Mouse (Mus musculus): ENCODE measurements at regions not wholly inside any gene's neighbourhood (a gene's known extent, or its start where the extent isn't known, plus 50 kb on each side); places are given as distances from the start of the nearest gene placed in this dataset.

DNA sequence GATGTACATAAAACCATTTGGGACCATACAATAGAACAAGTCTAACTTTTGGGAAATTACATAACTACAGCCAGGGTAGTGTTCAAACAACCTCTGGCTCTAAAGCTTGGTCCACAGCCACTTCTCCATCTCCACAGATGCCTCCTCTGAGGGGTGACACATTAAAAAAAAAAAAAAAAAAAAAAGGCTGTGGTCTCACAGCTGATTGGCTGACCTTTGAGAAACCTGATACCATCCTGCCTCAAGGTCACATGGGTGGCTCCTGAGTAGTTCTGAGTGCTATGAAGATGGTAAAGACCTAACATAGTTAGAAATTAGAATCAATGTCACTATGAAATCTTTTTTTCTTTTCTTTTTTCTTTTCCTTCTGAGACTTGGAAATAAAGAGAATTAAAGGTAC is 102.4 kb downstream of the Tmem182 start:
- no peak for DNase-seq (ENCODE audit: low read depth, low spot score)

DNA sequence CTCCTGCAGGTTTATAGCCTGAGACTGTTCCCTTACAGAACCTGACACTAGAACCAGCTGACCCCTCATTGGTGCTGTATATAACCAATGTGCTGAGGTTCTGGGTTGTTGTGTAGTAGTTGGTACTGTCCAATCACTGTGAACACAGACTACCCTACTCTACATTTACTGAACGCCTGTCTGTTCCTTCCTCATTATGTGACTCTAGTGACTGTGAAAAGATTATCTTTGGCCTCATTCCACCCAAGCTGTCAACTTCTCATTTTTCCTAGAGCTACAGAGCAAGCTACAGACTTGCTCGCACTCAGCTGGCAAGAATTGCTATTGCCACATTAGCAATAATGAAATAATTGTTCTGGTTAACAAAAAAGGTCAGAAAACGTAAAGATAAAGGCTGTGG is 108.2 kb downstream of the Tmem182 start:
- no peak for DNase-seq (ENCODE audit: low read depth, low spot score)

DNA sequence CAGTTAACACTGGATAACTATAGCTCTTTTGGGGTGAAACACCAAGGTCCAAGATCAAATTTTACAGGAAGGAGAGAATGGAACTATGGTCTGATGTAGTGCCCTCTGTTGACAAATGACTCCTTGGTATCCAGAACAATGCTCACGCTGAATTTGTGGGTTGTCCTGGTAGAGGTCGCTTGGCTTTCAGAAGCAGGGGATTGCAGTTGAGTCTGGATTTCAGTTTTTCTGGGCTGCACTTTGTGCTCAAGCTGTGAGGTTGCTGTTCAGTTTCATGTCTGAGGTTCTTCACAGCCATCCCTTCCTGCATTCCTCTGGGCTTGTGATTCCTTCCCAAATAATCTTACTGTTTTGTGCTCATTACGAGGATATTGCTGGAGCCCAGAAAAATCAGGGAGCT is 118.9 kb downstream of the Tmem182 start:
- no peak for DNase-seq (ENCODE audit: low read depth, low spot score)

DNA sequence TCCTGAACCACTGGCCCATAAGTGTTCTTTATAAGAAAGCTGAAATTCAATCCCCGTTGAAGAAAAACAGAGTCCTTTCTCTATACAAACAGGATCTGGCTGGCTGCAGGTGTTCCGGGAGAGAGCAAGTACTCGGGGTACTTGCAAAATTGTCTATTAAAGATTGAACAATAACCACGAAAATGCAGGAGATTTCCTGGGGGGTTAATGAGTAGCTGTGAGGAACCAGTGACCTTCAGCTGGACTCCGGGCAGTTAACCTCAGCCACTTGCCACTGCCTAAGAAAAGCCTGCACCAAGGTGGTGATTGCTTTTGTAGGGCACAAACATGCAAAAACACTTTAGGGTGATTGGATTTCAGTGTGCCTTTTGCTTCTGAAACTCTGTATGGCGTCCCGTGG is 119.4 kb downstream of the Tmem182 start:
- DNase-seq (ENCODE audit: low read depth, low spot score), result no peak

DNA sequence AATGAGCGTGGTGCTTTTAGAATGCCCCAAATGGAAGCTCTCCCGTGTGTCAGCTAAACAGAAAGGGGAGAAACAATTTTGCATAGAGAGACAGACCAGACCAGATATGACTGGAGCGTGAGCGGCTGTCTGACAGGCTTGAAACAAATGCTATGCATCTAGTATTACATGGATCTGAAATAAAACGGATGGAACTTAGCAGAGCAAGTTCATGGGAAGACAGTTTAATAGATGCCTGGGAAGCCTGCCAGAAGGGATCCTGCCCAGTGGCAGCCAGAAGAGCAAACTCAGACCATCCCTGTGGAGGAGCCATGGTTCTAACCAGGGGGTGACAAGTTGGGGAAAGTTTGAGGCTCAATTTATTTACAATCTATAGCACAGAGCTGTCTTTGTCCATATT is 126.0 kb downstream of the Tmem182 start:
- no peak for DNase-seq (ENCODE audit: low read depth, low spot score)

DNA sequence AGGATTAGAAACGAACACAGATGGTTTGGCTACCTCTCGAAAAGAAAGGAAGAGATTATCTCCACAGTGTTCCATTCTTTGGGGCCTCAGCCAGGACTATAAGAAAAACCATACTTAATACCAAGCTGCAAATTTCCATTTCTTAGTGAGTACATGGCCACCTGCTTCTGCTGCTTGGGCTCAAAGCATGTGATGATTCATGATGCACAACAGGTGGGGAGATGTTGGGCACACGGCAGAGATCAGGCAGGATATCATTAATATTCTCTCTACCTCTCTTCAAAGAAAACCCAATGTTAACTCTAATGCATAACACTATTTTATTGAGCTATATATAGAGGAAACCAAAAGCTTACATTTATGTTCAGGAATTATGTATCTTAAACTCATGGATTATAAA is 131.3 kb downstream of the Tmem182 start:
- DNase-seq (ENCODE audit: low read depth, low spot score), result no peak

DNA sequence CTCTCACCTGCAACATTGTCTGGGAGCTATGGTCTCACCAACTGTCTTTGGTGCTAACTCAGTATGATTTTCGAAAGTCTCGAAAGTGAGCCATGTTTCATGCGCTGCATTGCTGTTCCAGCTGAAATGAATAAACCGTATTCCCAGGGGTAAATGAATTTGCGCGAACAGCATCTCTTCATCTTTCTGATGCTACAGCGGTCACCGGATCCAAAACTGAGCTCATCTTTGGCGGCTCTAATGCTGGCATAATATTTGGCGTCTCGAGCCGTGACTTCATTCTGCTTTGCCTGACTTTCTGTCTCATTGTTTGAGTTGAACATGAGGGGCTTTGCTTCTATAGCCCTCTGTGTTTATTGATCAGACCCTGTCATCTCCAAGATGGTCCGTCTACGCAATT is 137.3 kb downstream of the Tmem182 start:
- no peak for DNase-seq (ENCODE audit: low read depth, low spot score)

DNA sequence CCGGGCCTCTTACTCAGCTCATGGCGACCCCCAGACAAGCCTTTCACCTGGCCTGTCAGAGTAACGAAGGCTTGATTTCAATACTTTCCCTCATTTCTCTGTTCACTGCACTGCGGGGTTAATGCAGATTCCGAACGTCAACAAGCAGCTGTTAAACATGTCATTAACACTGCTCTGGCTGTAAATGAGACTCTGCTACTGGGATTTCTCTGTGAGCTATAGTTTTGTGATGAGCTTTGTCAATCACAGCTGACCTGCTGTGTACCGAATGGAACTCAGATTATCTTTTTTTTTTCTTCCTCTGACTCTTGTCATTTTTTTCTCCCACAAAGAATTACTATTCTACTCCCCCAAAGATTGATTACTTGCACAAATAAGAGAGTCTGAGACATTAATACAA is 137.8 kb downstream of the Tmem182 start:
- DNase-seq (ENCODE audit: low read depth, low spot score), result no peak

DNA sequence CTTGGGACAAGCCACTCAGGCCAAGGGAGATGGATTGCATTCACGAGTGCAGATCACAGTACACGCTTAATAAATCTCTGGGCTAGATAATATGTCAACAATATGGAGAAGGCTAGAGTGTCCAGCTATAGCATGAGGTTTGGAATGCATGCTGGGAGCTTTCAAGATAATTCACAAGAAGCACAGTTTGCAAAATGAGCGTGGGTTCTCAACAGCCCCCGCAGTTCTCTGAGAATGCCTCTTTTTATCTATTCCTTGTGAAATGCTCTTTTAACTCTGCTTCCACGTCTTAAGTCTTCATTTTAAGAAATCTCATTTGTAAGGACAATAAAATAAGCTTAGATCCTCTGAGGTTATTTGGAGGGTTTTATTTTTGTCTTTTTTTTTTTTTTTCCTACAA is 145.2 kb downstream of the Tmem182 start:
- no peak for DNase-seq (ENCODE audit: low read depth, low spot score)

DNA sequence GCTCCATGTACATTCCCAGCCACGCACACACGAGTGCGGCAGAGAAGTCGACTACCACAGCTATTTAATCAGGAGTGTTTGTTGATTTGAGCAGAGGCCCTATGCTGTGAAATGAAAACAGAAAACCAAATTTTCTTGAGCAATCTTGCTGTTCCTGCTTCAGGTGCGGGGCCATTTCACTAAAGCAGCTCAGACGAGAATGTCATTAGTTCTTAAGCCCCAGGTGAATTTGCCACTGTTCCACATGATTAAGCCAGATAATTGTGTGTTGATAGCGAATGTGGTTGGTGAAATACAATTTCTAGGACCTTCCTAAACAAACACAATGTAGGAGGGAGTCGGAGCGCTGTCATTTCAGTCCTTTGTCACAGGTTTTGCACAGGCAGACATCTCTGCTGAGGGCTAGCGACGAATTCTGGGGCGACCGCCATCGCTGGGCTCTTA is 149.3 kb downstream of the Tmem182 start:
- DNase-seq (ENCODE audit: low read depth, low spot score), result no peak

DNA sequence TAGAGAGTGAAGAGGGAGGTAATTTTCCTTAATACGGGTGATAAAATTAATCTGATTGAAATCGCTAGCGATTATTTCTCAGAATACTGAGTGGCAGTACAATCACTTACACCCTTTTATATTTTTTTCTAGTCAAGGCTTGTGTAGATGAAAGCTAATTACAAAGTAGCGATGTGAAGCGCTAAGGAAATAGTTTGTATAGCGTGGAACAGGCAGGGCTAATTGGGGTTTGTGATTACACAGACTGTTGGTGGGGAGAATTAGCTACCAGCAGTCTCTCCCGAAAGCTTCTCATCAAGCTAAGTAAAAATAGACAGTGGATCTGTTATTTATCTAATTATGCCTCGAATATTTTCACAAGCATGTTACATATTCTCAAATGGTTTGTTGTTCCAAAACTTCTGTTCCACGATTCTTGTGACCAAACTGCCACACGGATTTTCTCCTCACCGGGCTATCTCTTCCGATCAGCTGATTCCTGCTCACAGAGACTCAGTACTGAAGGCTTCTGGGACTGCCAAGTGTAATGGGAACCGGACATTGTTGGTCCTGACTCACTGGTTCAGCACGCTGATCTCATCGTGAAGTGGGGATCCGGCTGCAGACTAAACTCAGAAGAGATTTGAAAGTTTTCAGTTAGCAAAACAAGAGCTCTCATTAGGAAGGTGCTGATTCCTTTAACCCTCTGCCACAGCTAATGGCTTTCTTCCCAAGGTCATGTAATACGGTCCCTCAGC is 162.5 kb downstream of the Tmem182 start:
- DNase-seq (ENCODE audit: low read depth, low spot score), result no peak

DNA sequence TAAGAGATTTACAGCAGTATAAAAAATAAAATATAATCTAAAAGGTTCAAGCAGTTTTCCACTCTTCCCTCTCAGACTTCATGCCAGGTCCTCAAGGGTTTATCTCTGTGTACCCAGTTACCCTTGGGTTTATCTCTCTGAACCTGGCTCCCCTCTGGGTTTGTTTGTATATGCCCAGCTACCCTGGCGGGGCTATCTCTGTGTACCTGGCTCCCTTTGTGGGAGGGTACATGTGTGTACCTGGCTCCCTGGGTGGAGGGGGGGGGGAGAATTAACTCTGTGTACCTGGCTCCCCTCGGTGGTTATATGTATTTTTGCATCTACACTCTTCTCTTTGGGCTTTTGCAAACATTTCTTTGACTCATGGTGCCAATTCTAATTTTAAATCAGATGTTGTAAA is 178.4 kb downstream of the Tmem182 start:
- DNase-seq (ENCODE audit: low read depth, low spot score), result no peak

DNA sequence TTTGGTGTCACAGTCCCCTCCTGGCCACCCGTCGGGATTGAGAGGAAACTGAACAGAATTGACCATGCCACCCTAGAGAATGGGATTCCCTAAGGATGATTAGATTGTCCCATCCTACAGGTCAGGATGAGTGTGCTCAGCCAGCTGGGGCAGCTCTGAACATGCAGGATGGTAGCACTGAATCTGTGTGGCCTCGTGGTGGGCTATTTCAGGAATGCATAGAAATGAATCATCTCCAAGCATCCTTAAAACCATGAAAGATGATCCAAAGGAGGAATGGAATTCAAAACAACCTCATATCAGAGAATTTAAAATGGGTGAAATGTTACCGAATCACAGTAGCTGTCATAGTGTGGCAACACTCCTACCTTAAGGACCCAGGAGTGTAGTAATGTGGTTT is 187.9 kb downstream of the Tmem182 start:
- no peak for DNase-seq (ENCODE audit: low read depth, low spot score)

DNA sequence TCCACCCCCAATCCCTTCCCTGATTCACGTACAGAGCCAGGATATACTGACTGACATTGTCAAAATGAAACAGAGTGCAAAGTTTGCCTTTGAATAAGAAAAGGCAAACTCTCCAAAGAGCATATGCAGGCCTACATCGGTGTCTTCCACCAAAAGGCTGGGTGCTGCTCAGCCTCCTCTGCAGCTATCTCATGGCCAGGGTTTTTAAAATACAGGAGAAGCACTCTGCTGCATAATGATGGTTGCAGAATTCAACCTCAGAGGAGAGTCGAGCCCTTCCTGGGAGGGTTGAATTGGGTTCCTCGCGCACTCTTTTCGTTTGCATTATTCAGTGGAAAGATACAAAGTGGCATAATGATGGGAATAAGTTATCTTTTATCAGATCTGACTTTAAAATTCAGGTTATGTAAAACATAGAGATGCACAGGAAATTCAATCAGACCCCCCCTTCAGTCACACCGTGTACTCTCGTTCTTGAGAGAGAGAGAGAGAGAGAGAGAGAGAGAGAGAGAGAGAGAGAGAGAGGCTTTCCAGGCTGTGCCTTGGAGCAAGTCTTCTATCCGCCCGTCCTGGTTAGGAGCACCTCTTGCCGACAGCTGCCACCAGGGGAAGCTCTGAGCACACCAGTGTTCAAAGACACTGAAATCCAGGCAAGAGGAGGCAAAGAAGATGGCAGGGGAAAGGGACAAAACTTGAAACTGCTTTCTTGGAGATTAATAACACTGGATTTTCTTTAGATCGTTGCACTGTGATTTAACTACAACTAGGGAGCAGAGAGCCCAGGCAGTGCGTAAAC is 196.0 kb downstream of the Tmem182 start:
- peak; percentile 54 for DNase-seq (ENCODE audit: low read depth, low spot score)

DNA sequence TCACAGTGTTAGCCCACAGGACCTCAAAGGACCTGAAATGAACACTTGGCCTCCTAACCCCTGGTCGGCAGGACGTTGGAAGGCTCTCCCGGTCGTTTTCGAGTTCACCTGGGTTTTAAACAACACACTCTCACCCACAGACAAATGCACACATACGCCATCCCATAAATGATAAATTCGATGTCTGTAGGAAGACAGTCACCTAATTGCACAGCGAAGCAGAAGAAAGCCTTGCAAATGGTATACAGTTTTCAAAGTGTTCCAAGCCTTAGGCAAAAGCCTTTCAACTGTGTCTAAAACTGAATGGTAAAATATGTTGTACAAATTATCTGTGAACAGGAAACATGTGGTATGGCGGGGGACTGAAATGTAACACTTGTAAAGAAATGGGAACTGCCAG is 196.6 kb downstream of the Tmem182 start:
- no peak for DNase-seq (ENCODE audit: low read depth, low spot score)

DNA sequence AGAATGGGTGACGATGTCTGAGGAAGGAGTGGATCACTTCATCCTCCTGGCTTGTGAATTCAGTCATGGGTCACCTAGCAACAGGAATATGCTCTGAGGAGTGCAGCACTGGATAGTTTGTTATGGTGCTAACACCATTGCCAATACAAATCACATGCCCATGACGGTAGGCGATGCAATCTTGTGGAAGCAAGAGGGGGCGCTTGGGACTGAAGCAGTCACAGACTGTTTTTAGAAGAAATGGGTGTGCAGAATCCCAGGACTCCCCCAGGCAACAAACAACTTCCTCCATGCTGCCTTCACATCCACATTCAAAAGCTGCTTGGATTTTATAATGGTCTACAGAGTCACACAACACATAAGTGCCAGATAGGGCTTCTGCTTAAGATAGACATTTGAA is 221.5 kb downstream of the Tmem182 start:
- DNase-seq (ENCODE audit: low read depth, low spot score), result no peak

DNA sequence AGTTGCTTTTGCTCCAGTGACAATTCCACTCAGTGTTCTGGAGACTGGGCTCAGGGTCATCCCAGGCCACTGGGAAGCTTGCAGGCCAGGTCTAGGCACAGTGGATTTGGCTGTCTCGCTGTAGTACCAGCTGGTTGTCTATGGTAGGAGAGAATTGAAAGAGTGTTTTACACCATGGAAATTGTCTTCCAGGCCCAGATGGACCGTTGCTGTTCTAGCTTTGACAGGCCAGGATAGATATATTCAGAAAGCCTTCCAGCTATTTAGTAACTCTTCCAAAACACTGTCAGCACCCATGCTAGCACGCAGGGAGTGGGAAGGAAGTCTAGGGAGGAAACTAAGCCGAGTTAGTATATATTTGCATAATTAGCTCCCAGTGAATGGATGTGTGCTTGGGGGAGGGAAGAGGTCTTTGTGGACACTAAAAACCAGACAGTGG is 222.2 kb downstream of the Tmem182 start:
- DNase-seq (ENCODE audit: low read depth, low spot score), result peak; percentile 88

DNA sequence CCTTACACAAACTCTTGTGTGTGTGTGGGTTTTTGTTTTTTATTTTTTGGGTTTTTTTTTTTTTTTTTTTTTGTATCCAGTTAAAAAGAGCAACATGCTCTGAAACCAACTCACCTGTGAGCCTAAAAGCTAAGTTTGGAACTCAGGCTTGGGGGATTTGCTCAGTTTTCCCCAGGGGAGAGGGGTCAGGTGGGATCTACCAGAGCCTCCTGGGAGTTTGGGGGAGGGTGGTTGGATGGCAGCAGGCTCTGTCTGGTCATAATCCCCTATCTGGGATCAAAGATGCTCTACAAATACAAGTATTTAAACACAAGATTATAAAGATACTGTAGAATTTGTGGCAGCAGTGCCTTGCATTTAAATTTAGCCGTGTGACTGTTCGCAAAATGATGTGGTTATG is 222.6 kb downstream of the Tmem182 start:
- DNase-seq (ENCODE audit: low read depth, low spot score), result no peak

DNA sequence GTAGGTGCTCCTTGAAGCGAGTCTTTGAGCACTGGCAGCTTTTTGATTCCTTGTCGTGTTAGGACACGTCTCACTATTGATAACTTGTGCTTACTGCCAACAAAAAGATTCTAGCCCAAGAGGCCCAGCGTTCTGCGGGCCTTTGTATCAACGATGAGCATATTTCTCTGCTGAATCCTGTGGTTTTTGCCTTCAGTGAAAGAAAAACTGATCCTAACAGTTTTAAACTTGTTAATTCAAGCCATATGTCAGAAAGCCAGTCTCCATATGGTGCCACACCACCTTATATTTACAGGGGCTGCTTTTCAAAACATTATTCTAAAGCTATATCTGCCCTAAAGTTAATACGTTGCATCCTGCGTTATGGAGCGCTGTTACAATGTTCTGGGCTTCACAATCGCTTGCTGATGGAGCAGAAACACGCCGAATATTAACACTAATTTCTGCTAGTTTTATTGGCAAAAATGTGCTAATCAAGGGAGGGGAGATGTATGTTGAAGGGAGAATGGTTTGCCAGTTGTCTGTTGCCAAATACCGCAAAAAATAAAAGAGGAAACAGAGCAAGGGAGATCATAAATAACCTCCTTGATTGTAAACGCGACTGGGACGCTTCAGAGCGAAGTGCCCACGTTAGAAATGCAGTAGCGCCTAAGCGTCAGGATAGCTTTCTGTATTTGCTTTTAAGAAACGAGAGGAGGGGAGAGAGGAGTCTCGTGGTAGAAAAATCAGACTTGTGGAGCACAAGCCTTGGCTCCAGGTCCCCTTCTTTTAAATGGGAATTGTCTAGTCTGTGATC is 229.9 kb downstream of the Tmem182 start:
- no peak for DNase-seq (ENCODE audit: low read depth, low spot score)

DNA sequence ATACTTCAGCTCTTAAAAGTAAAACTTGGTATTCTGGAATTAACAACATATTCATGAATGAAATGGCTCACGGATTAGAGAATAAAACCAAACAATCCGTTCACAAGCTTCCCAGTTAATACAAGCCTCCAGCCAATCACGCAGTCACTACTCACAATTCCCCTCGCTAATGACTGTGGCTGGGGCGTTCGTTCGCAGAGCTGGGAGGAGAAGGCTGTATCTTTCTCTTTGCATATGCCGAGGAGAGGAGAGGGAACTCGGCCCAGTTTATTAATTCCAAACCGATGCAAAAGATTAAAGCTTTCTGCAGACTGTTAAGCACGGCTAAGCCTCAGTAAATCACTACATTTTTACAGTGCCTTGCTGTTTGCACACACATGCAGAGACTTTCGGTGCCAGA is 231.5 kb downstream of the Tmem182 start:
- DNase-seq (ENCODE audit: low read depth, low spot score), result no peak

DNA sequence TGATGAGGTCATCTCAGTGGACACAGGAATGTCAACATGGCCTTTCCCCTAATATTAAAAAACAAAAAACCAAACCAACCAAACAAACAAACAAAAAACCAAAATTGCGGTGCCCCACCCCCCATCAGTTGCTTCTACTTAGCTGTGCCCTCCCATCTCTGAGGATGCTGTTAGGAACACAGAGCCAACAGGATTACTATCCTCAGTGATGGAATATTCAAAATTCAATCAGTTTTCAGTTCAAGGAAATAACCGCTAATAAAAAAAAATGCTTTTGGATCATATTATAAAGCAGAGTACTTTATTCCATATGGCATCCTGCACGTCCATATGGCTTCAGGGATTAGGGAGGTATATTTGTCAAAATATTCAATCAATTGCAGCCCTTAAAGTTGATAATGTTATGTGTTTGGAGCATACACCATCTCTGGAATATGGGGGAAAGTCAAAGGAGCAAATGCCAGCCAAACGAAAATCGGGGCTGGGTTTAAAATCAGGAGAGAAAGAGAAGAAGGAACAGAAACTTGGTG is 249.1 kb downstream of the Tmem182 start:
- no peak for DNase-seq (ENCODE audit: low read depth, low spot score)

DNA sequence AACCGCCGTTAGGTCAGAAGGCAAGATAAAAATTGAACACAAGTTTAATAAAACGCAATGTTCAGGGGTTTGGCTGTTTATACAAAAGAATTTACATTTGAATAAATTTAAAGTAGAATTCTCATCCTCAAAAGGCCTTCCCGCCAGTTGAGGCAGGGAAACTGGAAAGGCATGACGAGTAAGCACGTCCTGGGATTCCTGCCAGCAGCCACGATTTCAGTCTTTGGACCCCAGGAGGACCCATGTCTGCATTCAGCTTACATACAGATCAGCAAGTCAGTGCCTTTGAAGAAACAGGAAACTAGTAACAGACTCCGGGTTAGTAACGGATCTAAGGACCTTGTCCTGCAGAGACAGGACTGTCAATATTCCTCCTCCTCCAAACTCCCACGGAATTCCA is 250.4 kb downstream of the Tmem182 start:
- DNase-seq (ENCODE audit: low read depth, low spot score), result no peak

All from brain, embryonic 18.5 days (tissue).